Mouse (Mus musculus) olfactory bulb, adult 2 months (tissue): Measurements from ENCODE around the gene Podn.
"Not testable (repeated sequence)": the region's sequence is repeated elsewhere in the genome, so short reads cannot be mapped to it uniquely, and the experiment has no call there.

Source experiments
- CTCF ChIP-seq: fragments of 200-500 bp; IDR thresholded peaks from 2 replicates; pipeline ENCODE4 v1.5.1; 2012; ENCODE audit warnings: low read depth, mild to moderate bottlenecking, low read length, moderate library complexity; ENCODE audit not compliant: insufficient read depth
- POLR2A ChIP-seq: fragments of 200-500 bp; IDR thresholded peaks from 2 replicates; pipeline ENCODE4 v1.6.1; 2012; ENCODE audit warnings: mild to moderate bottlenecking, low read depth, low read length, moderate library complexity; ENCODE audit not compliant: insufficient read depth

- not testable (repeated sequence) for TF ChIP-seq POLR2A, CTCF
Measured at GRCm38 (mm10) chr4:108145554-108145953, 49.3 kb upstream of the Podn start.
